Mouse (Mus musculus): ENCODE data around the gene Tmcc3.

Gene Tmcc3

GRCm38 (mm10) chr10:94546617-94547016, 234.9 kb downstream of the Tmcc3 start:
- intact Hi-C loops (cut with DNase I), result no loop called here

- intact Hi-C loops (cut with DNase I), result no loop called here
These were observed 237.9 kb downstream of the Tmcc3 start for GRCm38 (mm10) chr10:94549511-94550232.

GRCm38 (mm10) chr10:94550649-94551048, 238.9 kb downstream of the Tmcc3 start:
- intact Hi-C loops (cut with DNase I), result no loop called here

GRCm38 (mm10) chr10:94551065-94551464, 239.3 kb downstream of the Tmcc3 start:
- intact Hi-C loops (cut with DNase I), result no loop called here

GRCm38 (mm10) chr10:94551511-94551910, 239.8 kb downstream of the Tmcc3 start:
- intact Hi-C loops (cut with DNase I), result no loop called here

- intact Hi-C loops (cut with DNase I), result no loop called here
These were observed 240.3 kb downstream of the Tmcc3 start for GRCm38 (mm10) chr10:94551924-94552523.

DNA sequence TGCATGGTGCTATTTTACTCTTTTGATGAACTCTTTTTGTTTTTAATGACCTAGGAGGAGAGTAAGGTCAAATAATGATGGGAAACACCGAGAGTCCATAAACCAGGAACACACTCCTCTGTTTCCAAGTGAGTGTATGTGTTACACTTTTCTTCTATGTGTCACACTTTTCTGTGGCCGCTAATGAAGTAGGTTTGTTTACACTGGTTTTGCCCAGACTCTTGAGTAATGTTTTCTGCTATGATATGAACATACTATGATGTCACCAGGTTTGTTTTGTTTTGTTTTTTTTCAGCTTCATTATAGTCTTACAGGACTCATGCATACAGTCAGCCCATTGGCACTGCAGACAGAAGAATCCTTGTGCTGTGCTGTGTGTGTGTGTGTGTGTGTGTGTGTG, 243.6 kb downstream of the Tmcc3 start:
- intact Hi-C loops (cut with DNase I), result loop anchor here (5.0 kb wide), 1 partner anchor 148 kb away; no protein-coding TSS in a partner anchor

GRCm38 (mm10) chr10:94557428-94558149, 245.8 kb downstream of the Tmcc3 start:
- intact Hi-C loops (cut with DNase I), result loop anchor here (5.0 kb wide), 1 partner anchor 150 kb away; no protein-coding TSS in a partner anchor

DNA sequence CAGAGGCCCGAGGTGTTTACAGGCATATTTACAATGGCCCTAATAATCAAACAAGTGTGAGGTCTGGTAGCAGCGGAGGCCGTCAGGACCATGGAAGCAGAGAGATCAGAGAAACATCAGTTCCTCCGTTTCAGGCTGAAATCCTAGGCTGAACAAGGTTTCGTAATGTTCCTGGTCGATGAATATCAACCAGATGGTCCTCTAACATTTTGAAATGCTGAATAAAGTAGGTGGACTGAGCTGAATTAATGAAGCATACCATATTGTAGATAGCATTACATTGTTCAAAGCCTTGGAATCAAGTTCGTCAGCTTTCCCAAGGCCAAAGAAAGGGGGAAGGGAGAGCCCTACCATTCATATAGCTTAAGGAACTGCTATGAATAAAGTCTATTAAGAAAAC, 247.1 kb downstream of the Tmcc3 start:
- intact Hi-C loops (cut with DNase I), result loop anchor here (5.0 kb wide), 1 partner anchor 152 kb away; no protein-coding TSS in a partner anchor

- intact Hi-C loops (cut with DNase I), result loop anchor here (5.0 kb wide), 1 partner anchor 134 kb away; no protein-coding TSS in a partner anchor
These were observed 249.6 kb downstream of the Tmcc3 start for GRCm38 (mm10) chr10:94561351-94561750.

GRCm38 (mm10) chr10:94562188-94562587, 250.4 kb downstream of the Tmcc3 start:
- intact Hi-C loops (cut with DNase I), result loop anchor here (5.0 kb wide), 1 partner anchor 135 kb away; no protein-coding TSS in a partner anchor

GRCm38 (mm10) chr10:94562991-94563390, 251.2 kb downstream of the Tmcc3 start:
- intact Hi-C loops (cut with DNase I), result loop anchor here (5.0 kb wide), 1 partner anchor 136 kb away; no protein-coding TSS in a partner anchor

GRCm38 (mm10) chr10:94565410-94566221, 253.9 kb downstream of the Tmcc3 start:
- intact Hi-C loops (cut with DNase I), result no loop called here

- intact Hi-C loops (cut with DNase I), result no loop called here
These were observed 254.6 kb downstream of the Tmcc3 start for GRCm38 (mm10) chr10:94566222-94566868.

DNA sequence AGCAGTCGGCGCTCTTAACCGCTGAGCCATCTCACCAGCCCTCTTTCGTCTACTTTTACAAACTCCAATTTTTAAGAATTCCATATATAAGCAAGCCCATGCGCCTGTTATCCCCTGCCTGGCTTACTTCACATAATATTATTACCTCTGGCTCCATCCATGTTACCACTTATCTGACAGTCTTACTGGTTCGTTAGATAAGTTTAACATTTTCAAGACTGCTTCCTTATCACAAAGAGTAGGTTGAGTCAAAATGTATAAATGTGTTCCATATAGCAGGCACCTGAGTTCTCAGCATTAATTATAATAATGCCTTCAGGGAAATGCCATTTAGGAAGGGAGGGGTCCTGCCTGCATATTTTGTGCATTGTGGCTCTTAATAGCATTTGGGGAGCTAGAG, 255.5 kb downstream of the Tmcc3 start:
- intact Hi-C loops (cut with DNase I), result no loop called here

- intact Hi-C loops (cut with DNase I), result no loop called here
These were observed 256.2 kb downstream of the Tmcc3 start for GRCm38 (mm10) chr10:94567915-94568314.

DNA sequence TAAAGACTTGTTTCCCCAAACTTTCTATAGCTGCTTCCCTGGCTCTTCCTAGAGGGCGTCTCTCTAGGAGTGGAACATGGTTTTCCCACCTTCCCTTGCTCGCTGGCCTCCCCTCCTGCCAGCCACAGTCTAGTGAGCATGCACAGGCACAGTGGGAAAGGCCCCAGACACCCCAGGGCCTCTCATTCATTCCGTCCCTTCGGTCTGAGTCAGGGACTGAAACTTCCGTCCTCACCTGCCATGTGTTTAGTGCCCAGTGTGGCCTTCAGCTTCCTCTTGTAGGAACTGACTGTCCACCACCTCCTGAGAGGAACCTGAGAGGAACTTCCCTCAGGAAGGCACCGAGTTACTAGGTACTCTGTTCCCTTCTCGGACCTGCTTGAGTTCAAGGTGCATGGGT, 257.1 kb downstream of the Tmcc3 start:
- intact Hi-C loops (cut with DNase I), result no loop called here

GRCm38 (mm10) chr10:94569731-94570130, 258.0 kb downstream of the Tmcc3 start:
- intact Hi-C loops (cut with DNase I), result no loop called here

DNA sequence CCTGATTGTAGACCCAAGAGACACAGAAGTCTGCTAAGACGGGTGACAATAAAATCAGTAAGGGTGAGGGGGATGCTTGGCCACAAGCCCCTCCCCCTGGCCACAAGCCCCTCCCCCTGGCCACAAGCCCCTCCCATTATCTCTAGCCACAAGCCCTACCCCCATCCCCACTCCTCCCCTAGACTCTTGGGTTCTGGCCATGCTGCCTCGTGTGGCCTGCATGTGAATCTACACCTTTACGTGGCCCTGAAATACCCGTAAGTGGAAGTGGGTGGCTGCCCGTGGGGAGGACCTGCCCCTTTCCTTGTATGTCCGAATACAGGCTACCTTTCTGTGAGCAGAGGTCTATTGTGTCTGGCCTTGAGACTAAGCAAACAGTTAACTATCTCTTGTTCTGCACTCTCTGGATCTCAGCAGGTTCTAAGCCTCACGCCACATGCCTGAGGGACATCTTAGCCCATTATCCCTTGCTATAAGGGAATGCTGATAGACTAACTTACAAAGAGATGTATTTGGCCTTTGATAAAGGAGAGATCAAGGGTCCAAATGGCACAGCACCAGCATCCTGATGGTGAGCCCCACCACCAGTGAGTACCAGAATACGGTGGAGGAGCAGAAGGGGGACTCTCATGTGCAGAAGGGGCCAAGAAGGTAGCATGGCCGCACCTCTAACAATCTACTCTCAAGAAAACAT, 260.3 kb downstream of the Tmcc3 start:
- intact Hi-C loops (cut with DNase I), result no loop called here

GRCm38 (mm10) chr10:94572772-94573171, 261.0 kb downstream of the Tmcc3 start:
- intact Hi-C loops (cut with DNase I), result no loop called here
